ENCODE assay signal across 8 mouse cellular contexts in the genomic region with DNA sequence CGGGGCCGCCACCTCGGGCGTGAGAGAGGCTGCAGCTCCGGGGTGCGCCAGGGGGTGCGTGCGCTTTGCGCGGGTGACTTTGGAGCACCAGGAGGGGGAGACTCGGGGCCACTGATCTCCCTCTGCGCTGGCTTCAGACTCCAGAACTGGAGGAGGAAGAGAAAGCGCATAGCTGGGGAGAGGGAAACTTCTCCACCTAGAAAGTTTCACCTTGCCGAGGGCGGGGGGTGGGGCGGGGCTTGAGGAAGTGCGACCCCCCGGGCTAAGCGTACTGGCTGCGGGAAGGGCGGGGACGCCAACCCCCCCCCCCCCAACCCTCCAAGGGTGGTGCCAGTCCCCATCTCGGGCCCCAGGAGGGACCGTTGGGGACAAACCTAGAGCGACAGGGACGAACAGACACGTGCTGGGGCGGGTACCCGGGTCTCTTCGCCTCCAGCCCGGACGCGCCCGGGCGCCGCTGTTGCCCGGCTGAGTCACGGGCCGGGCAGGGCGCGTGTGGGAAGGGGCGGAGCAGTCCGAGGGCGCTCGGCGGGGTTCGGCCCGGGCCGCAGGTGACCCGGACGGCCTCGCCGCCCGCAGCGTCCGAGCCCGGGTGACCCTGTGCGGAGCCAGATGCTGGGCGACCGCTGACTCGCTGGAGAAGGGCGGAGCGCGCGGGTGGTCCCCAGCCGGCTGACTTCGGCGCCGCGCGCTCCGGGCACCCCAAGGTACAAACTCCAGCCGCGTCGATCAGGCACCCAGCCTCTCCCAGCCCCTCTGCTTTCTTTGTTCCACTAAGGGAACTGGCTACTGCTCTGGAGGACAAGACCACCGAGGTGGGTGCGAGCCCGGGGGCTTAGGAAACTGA. TPM values are rescaled to one million over a fixed set of nuclear protein-coding genes. Genes with fewer than 3 reads are reported as not detected.
DNase-seq lines count a peak whose midpoint lies in the region; ATAC-seq and TF ChIP-seq lines count a peak whose summit lies in the region.

Met (plus strand) TSS at position 367 of the 847 bp plus-strand sequence.

- ATAC-seq in forebrain, embryonic 13.5 days, result peak; percentile 88
- ATAC-seq in stomach, embryonic 15.5 days (ENCODE audit: insufficient read depth, low FRiP score, low read depth), result peak; percentile 91

- peak within 1 kb of the TSS; percentile 89 for H3K4me3 ChIP-seq in ES-Bruce4 (ENCODE audit: low read depth, low read length)
- H3K4me3 ChIP-seq in forebrain, embryonic 13.5 days, result peak within 1 kb of the TSS; percentile 68
- peak within 1 kb of the TSS; percentile 78 for H3K4me3 ChIP-seq in limb, embryonic 10.5 days
- peak within 1 kb of the TSS; percentile 78 for H3K4me3 ChIP-seq in midbrain, embryonic 10.5 days
- H3K4me3 ChIP-seq in stomach, embryonic 15.5 days (replicated peaks), result peak within 1 kb of the TSS; percentile 71

- TF ChIP-seq EP300 in ES-Bruce4 (IDR thresholded peaks at IDR 0.05; ENCODE audit: insufficient read depth, low read depth, low read length), result no peak

- H3K9me3 ChIP-seq in ES-Bruce4 (replicated peaks; ENCODE audit: control insufficient read depth, insufficient read depth, low read length, poor library complexity, severe bottlenecking), result no peaks in the 10 kb centered on the region
- H3K9me3 ChIP-seq in forebrain, embryonic 13.5 days (replicated peaks), result no peaks in the 10 kb centered on the region
- H3K9me3 ChIP-seq in limb, embryonic 10.5 days (replicated peaks), result no peaks in the 10 kb centered on the region
- H3K9me3 ChIP-seq in midbrain, embryonic 10.5 days (replicated peaks), result no peaks in the 10 kb centered on the region
- H3K9me3 ChIP-seq in stomach, embryonic 15.5 days, result no peaks in the 10 kb centered on the region

- H3K27ac ChIP-seq in ES-Bruce4 (ENCODE audit: insufficient read depth, low read length), result no peak within 1 kb of the TSS
- no peak within 1 kb of the TSS for H3K27ac ChIP-seq in forebrain, embryonic 13.5 days
- H3K27ac ChIP-seq in limb, embryonic 10.5 days, result peak within 1 kb of the TSS; percentile 82
- H3K27ac ChIP-seq in midbrain, embryonic 10.5 days (replicated peaks), result peak within 1 kb of the TSS; percentile 78
- peak within 1 kb of the TSS; percentile 83 for H3K27ac ChIP-seq in stomach, embryonic 15.5 days

- H3K36me3 ChIP-seq in ES-Bruce4 (ENCODE audit: control insufficient read depth, insufficient read depth, low read length, poor library complexity, severe bottlenecking), result no peaks in the 10 kb centered on the region
- no peaks in the 10 kb centered on the region for H3K36me3 ChIP-seq in forebrain, embryonic 13.5 days (ENCODE audit: poor library complexity, severe bottlenecking)
- H3K36me3 ChIP-seq in limb, embryonic 10.5 days, result no peaks in the 10 kb centered on the region
- H3K36me3 ChIP-seq in midbrain, embryonic 10.5 days, result no peaks in the 10 kb centered on the region
- H3K36me3 ChIP-seq in stomach, embryonic 15.5 days, result no peaks in the 10 kb centered on the region

- peak within 1 kb of the TSS; percentile 100 for H3K4me2 ChIP-seq in forebrain, embryonic 13.5 days
- peak within 1 kb of the TSS; percentile 91 for H3K4me2 ChIP-seq in stomach, embryonic 15.5 days

- TF ChIP-seq POLR2A in ES-Bruce4 (IDR thresholded peaks at IDR 0.05; ENCODE audit: insufficient read depth, low read length), result no peak

- DNase-seq in adrenal gland, adult 18-20 months (ENCODE audit: low spot score in 2 of 2), result peak; percentile 50 to 56
- peak; percentile 68 for DNase-seq in heart, postnatal 4 days
- peak; percentile 71 for DNase-seq in limb, embryonic 10.5 days (ENCODE audit: low spot score)
- peak; percentile 67 for DNase-seq in midbrain, embryonic 10.5 days (ENCODE audit: low spot score)
- DNase-seq in layer of hippocampus, adult 8-10 months (ENCODE audit: low spot score in 2 of 2), result no peak

- H3K27me3 ChIP-seq in ES-Bruce4 (ENCODE audit: control insufficient read depth, insufficient read depth, low read length, poor library complexity, severe bottlenecking), result peaks cover 12% of the 10 kb centered on the region
- peaks cover 46% of the 10 kb centered on the region for H3K27me3 ChIP-seq in forebrain, embryonic 13.5 days
- H3K27me3 ChIP-seq in limb, embryonic 10.5 days (ENCODE audit: low read depth, poor library complexity, severe bottlenecking), result peaks cover 55% of the 10 kb centered on the region
- peaks cover 81% of the 10 kb centered on the region for H3K27me3 ChIP-seq in midbrain, embryonic 10.5 days (ENCODE audit: low read depth, poor library complexity, severe bottlenecking)
- no peaks in the 10 kb centered on the region for H3K27me3 ChIP-seq in stomach, embryonic 15.5 days (replicated peaks)

- under 1% methylated on average over 68 of the region's 78 CpGs for WGBS in forebrain, embryonic 13.5 days
- under 1% methylated on average over 75 of the region's 78 CpGs for WGBS in limb, embryonic 10.5 days
- WGBS in midbrain, embryonic 10.5 days, result under 1% methylated on average over 74 of the region's 78 CpGs
- WGBS in stomach, embryonic 15.5 days, result under 1% methylated on average over 72 of the region's 78 CpGs

- H3K9ac ChIP-seq in ES-Bruce4 (ENCODE audit: low read depth, poor library complexity, severe bottlenecking), result peak within 1 kb of the TSS; percentile 61
- peak within 1 kb of the TSS; percentile 63 for H3K9ac ChIP-seq in forebrain, embryonic 13.5 days
- peak within 1 kb of the TSS; percentile 55 for H3K9ac ChIP-seq in stomach, embryonic 15.5 days

- no peak for TF ChIP-seq CTCF in ES-Bruce4 (IDR thresholded peaks at IDR 0.05; ENCODE audit: low read depth, low read length)

- no peaks in the 10 kb centered on the region for H3K4me1 ChIP-seq in ES-Bruce4 (ENCODE audit: control insufficient read depth, insufficient read depth, low read length)
- H3K4me1 ChIP-seq in forebrain, embryonic 13.5 days, result peaks cover 19% of the 10 kb centered on the region
- peaks cover 13% of the 10 kb centered on the region for H3K4me1 ChIP-seq in limb, embryonic 10.5 days
- H3K4me1 ChIP-seq in midbrain, embryonic 10.5 days, result peaks cover 21% of the 10 kb centered on the region
- H3K4me1 ChIP-seq in stomach, embryonic 15.5 days, result 0 out of 2 replicates have a peak, but pooled peaks cover 8% of the 10 kb centered on the region

RNA-seq across cellular contexts. Expression of gene Met, which starts in this region (rescaled TPM):
- polyA plus RNA-seq in ES-Bruce4 (2011; ENCODE audit: insufficient read depth, insufficient read length, low read depth, missing spikeins), result 11.2 and 13.0 TPM in 2 replicates
- total RNA-seq in adrenal gland, adult 18-20 months (2021), result 10 to 100 TPM in 1 of 2 experiments, 1 to 10 TPM in 1; 8.1 to 10.5 TPM
- 0.44 and 0.59 TPM in 2 replicates for polyA plus RNA-seq in forebrain, embryonic 13.5 days (2015; fragmentation: Nextera tagmentation; extraction: Ambion mirVana)
- total RNA-seq in heart, postnatal 4 days (2021), result 1 to 10 TPM; 4.3 to 5.1 TPM
- 8.4 and 11.5 TPM in 2 replicates for polyA plus RNA-seq in limb, embryonic 10.5 days (2016; fragmentation: Nextera tagmentation; extraction: Ambion mirVana)
- 0.86 and 0.95 TPM in 2 replicates for polyA plus RNA-seq in midbrain, embryonic 10.5 days (2016; fragmentation: Nextera tagmentation; extraction: Ambion mirVana)
- 10.5 and 13.2 TPM in 2 replicates for polyA plus RNA-seq in stomach, embryonic 15.5 days (2015; fragmentation: Nextera tagmentation; extraction: Ambion mirVana)
- 1 to 10 TPM; 2.9 to 5.3 (median 4.5) TPM for total RNA-seq in layer of hippocampus, adult 8-10 months (2022)

Comparison
In these comparisons a context has a peak if more than half of its experiments do, and no peak if none do; other contexts are left out.
1. Peak in ATAC-seq, H3K4me3 ChIP-seq, H3K9ac ChIP-seq and H3K4me2 ChIP-seq in forebrain, embryonic 13.5 days; RNA of the gene not detected or under 1 TPM.
2. Peak in DNase-seq, H3K4me3 ChIP-seq and H3K27ac ChIP-seq in midbrain, embryonic 10.5 days; RNA of the gene not detected or under 1 TPM.
3. H3K27ac ChIP-seq: peak in limb, embryonic 10.5 days (single experiment) and stomach, embryonic 15.5 days (single experiment); none in ES-Bruce4 (single experiment) and forebrain, embryonic 13.5 days (single experiment).
4. DNase-seq: peak in adrenal gland, adult 18-20 months (2 of 2), heart, postnatal 4 days (single experiment) and limb, embryonic 10.5 days (single experiment); none in layer of hippocampus, adult 8-10 months (0 of 2).
5. Peak in every context shown above with its lines, with median percentiles within 50 percentile points of each other: H3K4me3 ChIP-seq and H3K9ac ChIP-seq.